Mouse (Mus musculus): ENCODE measurements around the gene Iqck. TPM values are rescaled to one million over a fixed set of nuclear protein-coding genes. Genes with fewer than 3 reads are reported as not detected.

Iqck gene
- total and polyA plus RNA-seq, 3 experiments = 0.39 to 0.68 (median 0.62) TPM

DNA sequence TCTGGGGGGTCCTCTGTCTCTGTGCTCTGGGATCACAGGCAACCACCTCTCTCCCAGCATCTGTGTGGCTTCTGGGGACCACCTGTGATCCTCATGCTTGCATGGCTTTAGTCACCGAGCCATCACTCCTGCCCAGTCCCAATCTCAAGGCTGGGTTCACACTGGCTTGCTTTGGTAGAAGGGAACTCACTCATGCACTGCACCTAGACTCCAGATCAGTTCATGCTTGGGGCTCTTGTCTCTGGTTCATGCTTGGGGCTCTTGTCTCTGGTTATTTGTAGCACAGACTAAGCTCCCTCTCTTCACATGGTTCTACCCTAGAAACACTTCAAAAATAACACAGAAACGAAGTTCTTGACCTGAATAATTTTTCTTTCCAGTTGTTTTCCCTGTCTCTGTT lies 44.5 kb downstream of the Iqck start:
- Histone ChIP-seq H3K9ac (ENCODE audit: insufficient read depth, low read depth) (no peak overlapping the region), H3K36me3 (replicated peaks in 1 of 2; ENCODE audit: control insufficient read depth in 1 of 2, insufficient read depth in 1 of 2, low read length in 1 of 2) (no peaks in the 10 kb centered on the region), H3K27me3 (replicated peaks) (no peaks in the 10 kb centered on the region), H3K9me3 (replicated peaks; ENCODE audit: low read length) (no peaks in the 10 kb centered on the region), H3K4me1 (ENCODE audit: control insufficient read depth in 1 of 2, insufficient read depth in 2 of 2) (peaks cover 0 to 18% of the 10 kb centered on the region in 2 experiments; a peak in 2 of 4 replicates), H3K27ac (ENCODE audit: insufficient read depth, low read depth) (no peak overlapping the region), H3K4me2 (ENCODE audit: insufficient read depth, low read depth, poor library complexity, severe bottlenecking) (no peak overlapping the region), H3K79me2 (replicated peaks; ENCODE audit: control insufficient read depth, extremely low read depth, insufficient read depth, poor library complexity, severe bottlenecking) (no peaks in the 10 kb centered on the region), H3K4me3 (replicated peaks in 1 of 3; ENCODE audit: low read depth in 2 of 3, low read length in 2 of 3, poor library complexity in 1 of 3) (no peak overlapping the region)
- in situ Hi-C loops (cut with MboI; ENCODE audit: low pct_ligation_motif_present, low pct_unique_long_range_greater_than_20kb, low sequenced_read_pairs) = no loop called here
- dilution Hi-C loops (cut with MboI; ENCODE audit: extremely low pct_ligation_motif_present, extremely low pct_unique_long_range_greater_than_20kb, low sequenced_read_pairs) = no loop called here
- no peak for TF ChIP-seq JUN (IDR thresholded peaks at IDR 0.05; ENCODE audit: insufficient read depth, low read depth, low read length)
- TF ChIP-seq MAX (IDR thresholded peaks at IDR 0.05; ENCODE audit: low read length) = no peak
- DNase-seq (ENCODE audit: extremely low read depth) = no peak

DNA sequence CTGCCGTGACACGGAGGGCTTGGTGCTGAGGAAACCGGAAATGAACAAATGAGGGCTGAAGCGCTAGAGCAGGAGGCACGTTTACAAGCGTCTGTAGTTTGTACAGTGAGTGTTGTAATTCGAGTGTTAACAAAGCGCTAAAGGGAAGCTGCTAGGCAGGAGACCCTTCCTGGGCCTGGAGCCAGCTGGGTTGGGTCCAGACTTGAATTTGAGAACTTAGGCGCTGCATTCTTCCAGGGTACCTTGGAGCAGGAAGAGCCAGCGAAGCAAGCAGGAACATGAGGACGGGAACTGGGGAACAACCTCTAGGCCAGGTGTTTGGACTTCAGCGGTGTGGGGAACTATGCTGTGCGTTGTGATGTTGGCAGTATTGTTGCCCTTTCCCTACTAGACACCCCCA lies 47.4 kb downstream of the Iqck start:
- Histone ChIP-seq H3K4me3 (replicated peaks in 1 of 3; ENCODE audit: low read depth in 2 of 3, low read length in 2 of 3, poor library complexity in 1 of 3) (no peak overlapping the region), H3K79me2 (replicated peaks; ENCODE audit: control insufficient read depth, extremely low read depth, insufficient read depth, poor library complexity, severe bottlenecking) (no peaks in the 10 kb centered on the region), H3K9ac (ENCODE audit: insufficient read depth, low read depth) (no peak overlapping the region), H3K27me3 (replicated peaks) (no peaks in the 10 kb centered on the region), H3K27ac (ENCODE audit: insufficient read depth, low read depth) (no peak overlapping the region), H3K4me2 (ENCODE audit: insufficient read depth, low read depth, poor library complexity, severe bottlenecking) (no peak overlapping the region), H3K36me3 (replicated peaks in 1 of 2; ENCODE audit: control insufficient read depth in 1 of 2, insufficient read depth in 1 of 2, low read length in 1 of 2) (no peaks in the 10 kb centered on the region), H3K9me3 (replicated peaks; ENCODE audit: low read length) (no peaks in the 10 kb centered on the region), H3K4me1 (ENCODE audit: control insufficient read depth in 1 of 2, insufficient read depth in 2 of 2) (peaks cover 0 to 16% of the 10 kb centered on the region in 2 experiments; a peak in 2 of 4 replicates)
- dilution Hi-C loops (cut with MboI; ENCODE audit: extremely low pct_ligation_motif_present, extremely low pct_unique_long_range_greater_than_20kb, low sequenced_read_pairs) (no loop called here), in situ Hi-C loops (cut with MboI; ENCODE audit: low pct_ligation_motif_present, low pct_unique_long_range_greater_than_20kb, low sequenced_read_pairs) (no loop called here)
- TF ChIP-seq KAT2A (IDR thresholded peaks at IDR 0.05; ENCODE audit: insufficient replicate concordance, low read length) (no peak), TBP (conservative IDR thresholded peaks at IDR 0.05; ENCODE audit: low read depth, low read length) (no peak), ETS1 (conservative IDR thresholded peaks at IDR 0.05; ENCODE audit: low read depth, low read length) (no peak), SIN3A (IDR thresholded peaks at IDR 0.05; ENCODE audit: low read length) (no peak), ELF1 (IDR thresholded peaks at IDR 0.05; ENCODE audit: low read depth, low read length) (no peak), GABPA (IDR thresholded peaks at IDR 0.05; ENCODE audit: insufficient replicate concordance, low read depth, low read length) (no peak), SMC3 (IDR thresholded peaks at IDR 0.05; ENCODE audit: low read depth, low read length) (no peak), CHD2 (IDR thresholded peaks at IDR 0.05; ENCODE audit: low read length) (no peak), MAX (IDR thresholded peaks at IDR 0.05; ENCODE audit: low read length) (no peak), BHLHE40 (IDR thresholded peaks at IDR 0.05; ENCODE audit: low read depth, low read length) (no peak), RAD21 (IDR thresholded peaks at IDR 0.05; ENCODE audit: low read depth, low read length) (no peak), NRF1 (IDR thresholded peaks at IDR 0.05; ENCODE audit: low read depth, low read length) (no peak), IRF4 (IDR thresholded peaks at IDR 0.05; ENCODE audit: low read depth, low read length) (no peak), USF1 (IDR thresholded peaks at IDR 0.05; ENCODE audit: low read depth, low read length) (no peak), E2F4 (IDR thresholded peaks at IDR 0.05; ENCODE audit: insufficient replicate concordance, low read depth, low read length) (no peak)
- no peak for DNase-seq (ENCODE audit: extremely low read depth)
